Mouse (Mus musculus): Measurements from ENCODE around the gene Dph1.

Dph1 gene

GRCm38 (mm10) chr11:75136666-75137398 is 54.2 kb downstream of the Dph1 start:
- in situ Hi-C loops (cut with MseI, MboI) = no loop called here

GRCm38 (mm10) chr11:75135358-75135757 is 55.7 kb downstream of the Dph1 start:
- in situ Hi-C loops (cut with MseI, MboI) = no loop called here

GRCm38 (mm10) chr11:75134485-75135068 is 56.5 kb downstream of the Dph1 start:
- in situ Hi-C loops (cut with MseI, MboI) = no loop called here

- in situ Hi-C loops (cut with MseI, MboI) = no loop called here
Observed at GRCm38 (mm10) chr11:75133951-75134350, 57.1 kb downstream of the Dph1 start.

- in situ Hi-C loops (cut with MseI, MboI) = no loop called here
Observed at GRCm38 (mm10) chr11:75133391-75133790, 57.6 kb downstream of the Dph1 start.

- in situ Hi-C loops (cut with MseI, MboI) = no loop called here
Observed at GRCm38 (mm10) chr11:75132278-75132677, 58.8 kb downstream of the Dph1 start.

- in situ Hi-C loops (cut with MseI, MboI) = no loop called here
Observed at GRCm38 (mm10) chr11:75131300-75131699, 59.7 kb downstream of the Dph1 start.

- in situ Hi-C loops (cut with MseI, MboI) = no loop called here
Observed at GRCm38 (mm10) chr11:75129481-75129880, 61.6 kb downstream of the Dph1 start.
